Mouse (Mus musculus) small intestine, adult 2 months (tissue): ENCODE results near the gene Usp19. TPM values are rescaled to one million over a fixed set of nuclear protein-coding genes. Genes with fewer than 3 reads are reported as not detected.

Experiments used
- H3K27ac ChIP-seq: fragments of 200-500 bp; 2 replicates; pipeline ENCODE4 v1.5.1; 2012; ENCODE audit warnings: low read depth, low read length, control low read depth, inconsistent platforms; ENCODE audit not compliant: insufficient read depth
- H3K27me3 ChIP-seq: fragments of 200-500 bp; 2 replicates; pipeline ENCODE4 v1.6.1; 2012; ENCODE audit warnings: mild to moderate bottlenecking, moderate library complexity, low read length, inconsistent platforms; ENCODE audit not compliant: control insufficient read depth, insufficient read depth
- H3K36me3 ChIP-seq: fragments of 200-500 bp; 2 replicates; pipeline ENCODE4 v1.6.1; 2012; ENCODE audit warnings: mild to moderate bottlenecking, low read length, control low read depth, inconsistent platforms; ENCODE audit not compliant: control insufficient read depth, insufficient read depth
- H3K4me1 ChIP-seq: fragments of 200-500 bp; 2 replicates; pipeline ENCODE4 v1.6.1; 2012; ENCODE audit warnings: low read length, inconsistent platforms, mixed read lengths; ENCODE audit not compliant: control insufficient read depth, insufficient read depth, insufficient read length
- H3K4me3 ChIP-seq: fragments of 200-500 bp; 2 replicates; pipeline ENCODE4 v1.5.1; 2012; ENCODE audit warnings: low read depth, mild to moderate bottlenecking, control low read depth, inconsistent platforms, low read length, moderate library complexity
- CTCF ChIP-seq: fragments of 200-500 bp; IDR thresholded peaks from 2 replicates; pipeline ENCODE4 v1.5.1; 2012; ENCODE audit warnings: low read depth, mild to moderate bottlenecking, control low read depth, inconsistent platforms, low read length, moderate library complexity, mixed read lengths; ENCODE audit not compliant: insufficient replicate concordance, insufficient read length; ENCODE audit errors: extremely low read depth
- POLR2A ChIP-seq: fragments of 200-500 bp; IDR thresholded peaks from 2 replicates; pipeline ENCODE4 v1.6.1; 2012; ENCODE audit warnings: low read depth, mild to moderate bottlenecking, control low read depth, inconsistent platforms, low read length, moderate library complexity
- WGBS: fragments of 180-500 bp; shearing (Covaris S2); methylation state at CpG from one replicate; pipeline ENCODE4 v1.1.7; 2018; 5-methylcytosine and 5-hydroxymethylcytosine counted together
- polyA plus RNA-seq: library from polyadenylated mRNA; depleted of rRNA; stranded (reverse); fragments of >200 nt; gene quantifications from 2 replicates; pipeline ENCODE4 v1.2.3, GENCODE M21; 2012

Usp19 gene
- polyA plus RNA-seq, 1 experiment, result 84.5 TPM

DNA sequence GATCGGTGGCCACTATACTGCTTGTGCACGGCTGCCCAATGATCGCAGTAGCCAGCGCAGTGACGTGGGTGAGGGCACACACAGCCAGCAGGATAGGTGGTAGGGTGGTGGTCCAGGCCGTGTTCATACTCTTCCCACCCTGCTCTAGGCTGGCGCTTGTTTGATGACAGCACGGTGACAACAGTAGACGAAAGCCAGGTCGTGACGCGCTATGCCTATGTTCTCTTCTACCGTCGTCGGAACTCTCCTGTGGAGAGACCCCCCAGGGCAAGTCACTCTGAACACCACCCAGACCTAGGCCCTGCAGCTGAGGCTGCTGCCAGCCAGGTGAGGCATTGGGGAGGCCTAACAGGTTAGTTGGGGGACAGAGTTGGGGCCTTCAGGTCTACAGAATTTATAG is 9.5 kb downstream of the Usp19 start:
- Histone ChIP-seq H3K4me3 (no peak overlapping the region), H3K36me3 (peaks cover 68% of the 10 kb centered on the region)
- WGBS, result 93% methylated on average over 15 of the region's 15 CpGs

GRCm38 (mm10) chr9:108506901-108507300 is 16.5 kb downstream of the Usp19 start:
- 79% methylated on average over 7 of the region's 7 CpGs for WGBS

More for the DNA sequence above, 9.5 kb downstream of the Usp19 start:
- H3K27me3 ChIP-seq, result no peaks in the 10 kb centered on the region
- TF ChIP-seq CTCF (no peak), POLR2A (no peak)
- H3K27ac ChIP-seq, result no peak overlapping the region
- 0 out of 2 replicates have a peak, but pooled peaks cover 2% of the 10 kb centered on the region for H3K4me1 ChIP-seq

GRCm38 (mm10) chr9:108507619-108508434 is 17.4 kb downstream of the Usp19 start, which contains the start of gene Qars:
Qars (plus strand) TSS chr9:108507706.
- under 1% methylated on average over 37 of the region's 37 CpGs for WGBS
- H3K4me3 ChIP-seq, result peak within 1 kb of the TSS; percentile 71
- no peaks in the 10 kb centered on the region for H3K27me3 ChIP-seq
- H3K36me3 ChIP-seq, result peaks cover 21% of the 10 kb centered on the region
- TF ChIP-seq POLR2A (peak; percentile 59), CTCF (no peak)
- peaks cover 10% of the 10 kb centered on the region; the same call in 1 of the 2 replicates for H3K4me1 ChIP-seq
- H3K27ac ChIP-seq, result peak within 1 kb of the TSS; percentile 77

More at GRCm38 (mm10) chr9:108506901-108507300, 16.5 kb downstream of the Usp19 start:
- TF ChIP-seq POLR2A (no peak), CTCF (no peak)
- H3K4me3 ChIP-seq, result no peak overlapping the region
- H3K27ac ChIP-seq, result peak overlapping the region; percentile 67; the same call in 1 of the 2 replicates
- no peaks in the 10 kb centered on the region for H3K27me3 ChIP-seq
- H3K4me1 ChIP-seq, result peaks cover 5% of the 10 kb centered on the region; the same call in 1 of the 2 replicates
- H3K36me3 ChIP-seq, result peaks cover 18% of the 10 kb centered on the region

GRCm38 (mm10) chr9:108508776-108509175 is 18.4 kb downstream of the Usp19 start:
- Histone ChIP-seq H3K4me3 (peak overlapping the region; percentile 71), H3K4me1 (peaks cover 13% of the 10 kb centered on the region; the same call in 1 of the 2 replicates), H3K36me3 (peaks cover 30% of the 10 kb centered on the region), H3K27ac (no peak overlapping the region), H3K27me3 (no peaks in the 10 kb centered on the region)
- 79% methylated on average over 7 of the region's 7 CpGs for WGBS
- no peak for TF ChIP-seq POLR2A
- no peak for TF ChIP-seq CTCF

DNA sequence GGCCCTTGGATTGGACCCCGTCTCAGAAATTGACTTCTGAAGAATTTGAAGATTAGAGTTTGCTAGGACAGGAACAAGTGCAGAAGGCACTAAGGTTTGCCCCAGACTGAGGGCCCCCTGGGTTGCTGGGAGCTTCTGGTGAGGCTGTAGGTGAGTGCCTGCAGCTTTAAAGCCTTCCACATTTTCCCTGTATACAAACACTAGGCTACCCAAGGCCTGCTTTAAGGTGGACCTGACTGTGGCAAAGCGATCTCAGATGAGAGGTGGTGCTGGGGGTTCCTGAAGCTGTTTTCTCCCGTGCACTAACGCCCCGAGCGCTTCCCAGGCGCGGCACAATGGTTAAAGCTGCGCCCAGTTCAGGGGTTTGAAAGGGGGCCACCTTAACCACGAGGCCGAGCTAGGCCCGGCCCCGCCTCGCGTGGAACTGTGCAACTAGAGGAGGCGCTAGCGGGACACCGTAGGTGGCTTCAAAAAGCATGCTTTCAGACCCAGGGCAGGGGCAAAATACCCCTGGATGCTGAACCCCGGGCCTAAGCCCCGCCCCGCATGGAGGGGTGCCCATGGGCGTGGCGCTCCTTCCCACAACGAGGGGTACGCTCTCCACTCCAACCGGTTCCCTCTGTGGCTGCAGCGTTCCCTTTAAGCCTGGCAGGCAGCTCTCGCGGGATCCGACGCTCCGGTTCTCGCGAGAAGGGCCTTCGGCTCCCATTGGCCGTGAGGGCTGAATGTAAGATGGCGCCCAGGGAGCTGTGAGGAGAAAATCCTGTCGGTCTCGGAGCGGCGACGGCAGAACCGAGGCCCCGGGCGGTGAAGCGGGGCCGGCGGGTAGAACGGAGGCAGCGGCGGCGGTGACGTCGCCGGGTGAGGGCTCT is 26.2 kb downstream of the Usp19 start, which contains the start of gene Qrich1:
Gene Qrich1, plus strand, starts transcription at position 427 of the 872 bp plus-strand sequence.
- H3K4me3 ChIP-seq, result peak within 1 kb of the TSS; percentile 99
- 1% methylated on average over 55 of the region's 55 CpGs for WGBS
- peak; percentile 91 for TF ChIP-seq POLR2A
- TF ChIP-seq CTCF, result 0 out of 2 replicates have a peak, but pooled peaks have one; percentile 5
- H3K4me1 ChIP-seq, result peaks cover 12% of the 10 kb centered on the region; the same call in 1 of the 2 replicates
- H3K36me3 ChIP-seq, result peaks cover 36% of the 10 kb centered on the region
- peak within 1 kb of the TSS; percentile 85 for H3K27ac ChIP-seq
- H3K27me3 ChIP-seq, result no peaks in the 10 kb centered on the region

DNA sequence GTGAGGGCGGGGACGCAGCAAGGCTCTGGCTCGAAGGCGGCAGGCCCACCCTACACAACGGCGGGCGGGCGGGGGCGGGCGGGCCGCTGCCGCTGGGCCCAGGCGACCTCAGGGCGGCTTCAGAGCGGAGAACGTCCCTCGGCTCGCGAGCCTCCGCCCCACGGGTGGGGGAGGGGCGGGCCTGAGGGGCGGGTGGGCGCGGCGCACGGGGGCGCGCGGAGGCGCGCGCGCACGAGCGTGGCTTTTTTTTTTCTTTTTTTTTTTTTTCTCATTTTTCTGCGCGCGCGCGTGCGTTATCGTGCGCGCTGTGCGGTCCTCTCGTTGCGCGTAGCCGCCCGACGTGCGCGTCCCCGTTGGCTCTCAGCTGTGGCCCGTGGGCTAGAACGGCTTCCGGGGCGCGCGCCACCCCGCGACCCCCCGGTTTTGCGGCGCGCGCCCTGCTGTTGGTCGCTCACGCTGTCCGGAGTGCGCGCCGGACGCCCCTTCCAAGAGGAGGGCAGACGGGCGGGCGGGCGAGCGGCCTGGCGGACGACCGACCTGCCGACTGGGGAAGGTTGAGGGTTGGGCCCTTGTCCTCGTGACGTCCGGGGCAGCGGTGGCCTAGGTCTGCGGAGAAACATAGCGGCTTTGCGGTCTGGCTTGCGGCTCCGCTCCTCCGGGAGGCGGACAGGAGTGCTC is 27.0 kb downstream of the Usp19 start:
- Histone ChIP-seq H3K36me3 (peaks cover 33% of the 10 kb centered on the region), H3K27ac (peak overlapping the region; percentile 85), H3K4me3 (peak overlapping the region; percentile 99), H3K4me1 (peaks cover 12% of the 10 kb centered on the region; the same call in 1 of the 2 replicates), H3K27me3 (no peaks in the 10 kb centered on the region)
- WGBS, result under 1% methylated on average over 87 of the region's 95 CpGs
- no peak for TF ChIP-seq CTCF
- no peak for TF ChIP-seq POLR2A
